ENCODE assay signal across 9 mouse cellular contexts in genomic region chr2:18609075-18609867, GRCm38 (mm10).
DNase-seq lines count a peak whose midpoint lies in the region; ATAC-seq and TF ChIP-seq lines count a peak whose summit lies in the region.
"Had no signal": no experiment of that assay in that cellular context is flagged by ENCODE, and none has a peak within 500 bp of the region (broad histone marks: within the 10 kb centered on the region; RNA-seq: fewer than 3 reads in every experiment).

No protein-coding gene starts in this region.

- H3K27me3 ChIP-seq in embryonic facial prominence, embryonic 14.5 days (replicated peaks; ENCODE audit: control insufficient read depth, insufficient read depth, low read length) = peaks cover 67% of the 10 kb centered on the region
- H3K27me3 ChIP-seq in limb, embryonic 14.5 days (ENCODE audit: control insufficient read depth, insufficient read depth, low read length) = peaks cover 54% of the 10 kb centered on the region

- H3K9ac ChIP-seq in embryonic facial prominence, embryonic 14.5 days (ENCODE audit: low read depth, low read length) = peak overlapping the region; percentile 51
- peak overlapping the region; percentile 35 for H3K9ac ChIP-seq in limb, embryonic 14.5 days (ENCODE audit: low read depth, low read length, severe bottlenecking)

- 0 out of 2 replicates have a peak, but pooled peaks have one; percentile 8 for ATAC-seq in embryonic facial prominence, embryonic 14.5 days (ENCODE audit: low read depth)
- ATAC-seq in hematopoietic stem cell, adult 5-6 weeks (replicated peaks in 1 of 2; ENCODE audit: insufficient read depth in 1 of 2, low FRiP score in 2 of 2, low TSS enrichment in 1 of 2, low read depth in 1 of 2, poor library complexity in 2 of 2, severe bottlenecking in 2 of 2) = peak; percentile 5 to 19; a peak in 3 of 4 replicates
- ATAC-seq in limb, embryonic 14.5 days (ENCODE audit: low FRiP score, low read depth) = peak; percentile 47
- ATAC-seq: Patski had no signal

- DNase-seq in left cerebral cortex, adult 18-20 months (ENCODE audit: low spot score in 2 of 2) = peak; percentile 16 to 18
- DNase-seq in left cerebral cortex, adult 8-10 months (ENCODE audit: low spot score in 2 of 2) = no peak
- peak; percentile 10 for DNase-seq in adrenal gland, postnatal 10 days
- DNase-seq in embryonic facial prominence, embryonic 14.5 days (ENCODE audit: low spot score) = no peak
- DNase-seq in limb, embryonic 14.5 days (ENCODE audit: low spot score) = no peak
- peak; percentile 62 for DNase-seq in neural tube, embryonic 10.5 days (ENCODE audit: extremely low spot score, low spot score)
- DNase-seq in urinary bladder, postnatal 25 days (ENCODE audit: low spot score) = peak; percentile 5

- under 1% methylated on average over 37 of the region's 51 CpGs for WGBS in embryonic facial prominence, embryonic 14.5 days
- WGBS in limb, embryonic 14.5 days = under 1% methylated on average over 51 of the region's 51 CpGs

- H3K27ac ChIP-seq in embryonic facial prominence, embryonic 14.5 days (replicated peaks; ENCODE audit: low read depth, low read length) = no peak overlapping the region
- H3K27ac ChIP-seq in limb, embryonic 14.5 days (replicated peaks; ENCODE audit: low read depth, low read length) = no peak overlapping the region

- TF ChIP-seq POLR2A in limb, embryonic 14.5 days (IDR thresholded peaks at IDR 0.05; ENCODE audit: borderline replicate concordance, extremely low read depth, insufficient read depth, insufficient read length) = no peak

- peak overlapping the region; percentile 48 for H3K4me3 ChIP-seq in embryonic facial prominence, embryonic 14.5 days (ENCODE audit: low read depth, low read length)
- H3K4me3 ChIP-seq in limb, embryonic 14.5 days (replicated peaks; ENCODE audit: low read length) = peak overlapping the region; percentile 41

- H3K4me2 ChIP-seq in embryonic facial prominence, embryonic 14.5 days (ENCODE audit: low read depth, low read length) = peak overlapping the region; percentile 86
- H3K4me2 ChIP-seq in limb, embryonic 14.5 days (replicated peaks; ENCODE audit: low read depth, low read length, severe bottlenecking) = peak overlapping the region; percentile 64

- peaks cover 16% of the 10 kb centered on the region for H3K4me1 ChIP-seq in embryonic facial prominence, embryonic 14.5 days (ENCODE audit: control insufficient read depth, insufficient read depth, low read length)
- H3K4me1 ChIP-seq in limb, embryonic 14.5 days (ENCODE audit: control insufficient read depth, insufficient read depth, low read length) = peaks cover 19% of the 10 kb centered on the region

- H3K36me3 ChIP-seq in embryonic facial prominence, embryonic 14.5 days (ENCODE audit: control insufficient read depth, insufficient read depth, low read length) = no peaks in the 10 kb centered on the region
- no peaks in the 10 kb centered on the region for H3K36me3 ChIP-seq in limb, embryonic 14.5 days (ENCODE audit: control insufficient read depth, insufficient read depth, low read length)

- no peaks in the 10 kb centered on the region for H3K9me3 ChIP-seq in embryonic facial prominence, embryonic 14.5 days (ENCODE audit: control insufficient read depth, low read length)
- no peaks in the 10 kb centered on the region for H3K9me3 ChIP-seq in limb, embryonic 14.5 days (ENCODE audit: control insufficient read depth, low read length)

Comparison
In these comparisons a context has a peak if more than half of its experiments do, and no peak if none do; other contexts are left out.
1. DNase-seq: peak in left cerebral cortex, adult 18-20 months (2 of 2), adrenal gland, postnatal 10 days (single experiment), neural tube, embryonic 10.5 days (single experiment) and urinary bladder, postnatal 25 days (single experiment); none in left cerebral cortex, adult 8-10 months (0 of 2), embryonic facial prominence, embryonic 14.5 days (single experiment) and limb, embryonic 14.5 days (single experiment).
2. Peak in every context shown above with its lines, with median percentiles within 50 percentile points of each other: ATAC-seq.